Mouse (Mus musculus) liver, embryonic 14.5 days (tissue): ENCODE data around the gene Gm49394.

Experiments
- CTCF ChIP-seq: IDR thresholded peaks from 2 replicates; pipeline ENCODE4 v1.5.1; 2016; ENCODE audit warnings: antibody characterized with exemption, low read depth, control low read depth
- EP300 ChIP-seq: IDR thresholded peaks from 2 replicates; pipeline ENCODE4 v1.6.1; 2016; ENCODE audit warnings: antibody characterized with exemption, low read depth

DNA sequence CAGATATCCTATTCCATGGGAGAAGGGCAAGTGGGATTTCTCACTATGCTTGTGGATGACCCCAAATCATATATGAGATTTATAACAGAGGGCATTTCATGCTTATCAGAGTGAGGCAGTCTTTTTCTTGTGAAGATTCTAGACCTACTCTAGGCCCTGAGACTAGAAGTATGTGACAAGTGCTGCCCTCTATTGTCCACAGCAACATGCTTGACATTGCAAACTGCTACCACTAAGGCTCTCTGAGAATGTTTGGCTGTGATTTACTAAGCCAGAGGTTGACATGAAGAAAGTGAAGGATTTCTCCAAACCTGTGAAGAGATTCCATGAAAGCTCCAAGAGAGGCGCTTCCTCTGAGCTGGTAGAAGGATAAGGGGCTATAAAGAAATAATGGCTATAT is 1.3 kb upstream of the Gm49394 start:
- TF ChIP-seq CTCF: no peak
- TF ChIP-seq EP300: no peak
